Mouse (Mus musculus): ENCODE measurements around the gene Eva1b. TPM values are rescaled to one million over a fixed set of nuclear protein-coding genes. Genes with fewer than 3 reads are reported as not detected.
A peak's percentile ranks its signal among the peaks of the same experiment; 100 is the strongest.
"Not testable (repeated sequence)": the region's sequence is repeated elsewhere in the genome, so short reads cannot be mapped to it uniquely, and the experiment has no call there.

Eva1b gene
- polyA plus RNA-seq, 1 experiment from 2014 or later, result 13.0 TPM

- no peak overlapping the region for H3K4me3 ChIP-seq (ENCODE audit: low read depth, low read length)
- no peak overlapping the region for H3K27ac ChIP-seq (ENCODE audit: low read length)
- no peak overlapping the region for H3K4me2 ChIP-seq (ENCODE audit: low read depth, low read length)
- no peak overlapping the region for H3K9ac ChIP-seq (ENCODE audit: low read depth, low read length)
- WGBS (ENCODE audit: insufficient replicate concordance), result 81% methylated on average over 3 of the region's 3 CpGs
- H3K27me3 ChIP-seq (ENCODE audit: control insufficient read depth, insufficient read depth, low read depth, low read length), result no peaks in the 10 kb centered on the region
- H3K36me3 ChIP-seq (ENCODE audit: control insufficient read depth, insufficient read depth), result peaks cover 45% of the 10 kb centered on the region
- H3K4me1 ChIP-seq (ENCODE audit: control insufficient read depth, low read depth, low read length), result peaks cover 16% of the 10 kb centered on the region
- ATAC-seq (ENCODE audit: low read depth), result no peak
- no peaks in the 10 kb centered on the region for H3K9me3 ChIP-seq (replicated peaks; ENCODE audit: control insufficient read depth, low read length)
Measured at GRCm38 (mm10) chr4:126166084-126166483, 18.5 kb downstream of the Eva1b start.

DNA sequence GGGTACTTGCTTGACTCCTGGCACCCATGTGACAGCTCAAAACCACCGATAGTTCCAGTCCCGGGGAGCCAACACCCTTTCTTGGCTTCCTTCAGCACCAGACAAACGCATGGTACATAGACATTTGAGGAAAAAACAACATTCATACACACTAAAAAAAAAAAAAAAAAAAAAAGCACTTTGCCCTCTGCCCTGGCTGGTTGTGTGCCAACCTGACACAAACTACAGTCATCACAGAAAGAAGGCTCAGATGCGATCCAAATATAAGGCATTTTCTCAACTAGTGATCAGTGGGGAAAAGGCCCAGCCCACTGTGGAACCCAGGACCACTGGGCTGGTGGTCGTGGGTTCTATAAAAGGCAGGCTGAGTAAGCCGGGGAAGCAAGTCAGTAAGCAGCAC is 21.3 kb downstream of the Eva1b start:
- peaks cover under 1% of the 10 kb centered on the region for H3K4me1 ChIP-seq (ENCODE audit: control insufficient read depth, low read depth, low read length)
- no peak overlapping the region for H3K9ac ChIP-seq (ENCODE audit: low read depth, low read length)
- 75% methylated on average over 6 of the region's 6 CpGs for WGBS (ENCODE audit: insufficient replicate concordance)
- no peak overlapping the region for H3K4me2 ChIP-seq (ENCODE audit: low read depth, low read length)
- H3K36me3 ChIP-seq (ENCODE audit: control insufficient read depth, insufficient read depth), result peaks cover 69% of the 10 kb centered on the region
- no peak overlapping the region for H3K4me3 ChIP-seq (ENCODE audit: low read depth, low read length)
- no peak overlapping the region for H3K27ac ChIP-seq (ENCODE audit: low read length)
- no peaks in the 10 kb centered on the region for H3K9me3 ChIP-seq (replicated peaks; ENCODE audit: control insufficient read depth, low read length)
- no peaks in the 10 kb centered on the region for H3K27me3 ChIP-seq (ENCODE audit: control insufficient read depth, insufficient read depth, low read depth, low read length)
- ATAC-seq (ENCODE audit: low read depth), result no peak

DNA sequence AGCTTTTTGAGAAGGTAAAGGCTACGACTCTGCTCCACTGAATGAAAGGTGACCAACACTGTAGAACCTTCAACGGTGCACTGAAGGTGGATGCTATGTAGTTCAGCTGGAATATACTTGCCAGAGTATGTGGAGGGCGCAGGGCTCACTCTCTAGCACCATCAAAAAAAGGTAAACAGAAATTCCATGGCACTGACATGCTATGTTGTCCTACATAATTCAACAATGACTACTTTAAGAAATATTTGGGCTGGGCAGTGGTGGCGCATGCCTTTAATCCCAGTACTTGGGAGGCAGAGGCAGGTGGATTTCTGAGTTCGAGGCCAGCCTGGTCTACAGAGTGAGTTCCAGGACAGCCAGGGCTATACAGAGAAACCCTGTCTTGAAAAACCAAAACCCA is 23.2 kb downstream of the Eva1b start:
- not testable (repeated sequence) for ATAC-seq (ENCODE audit: low read depth); H3K9ac ChIP-seq (ENCODE audit: low read depth, low read length); H3K4me2 ChIP-seq (ENCODE audit: low read depth, low read length); H3K27ac ChIP-seq (ENCODE audit: low read length); H3K27me3 ChIP-seq (ENCODE audit: control insufficient read depth, insufficient read depth, low read depth, low read length); H3K4me1 ChIP-seq (ENCODE audit: control insufficient read depth, low read depth, low read length); H3K4me3 ChIP-seq (ENCODE audit: low read depth, low read length); H3K9me3 ChIP-seq (replicated peaks; ENCODE audit: control insufficient read depth, low read length)
- WGBS (ENCODE audit: insufficient replicate concordance), result 91% methylated on average over 5 of the region's 5 CpGs
- peaks cover 85% of the 10 kb centered on the region for H3K36me3 ChIP-seq (ENCODE audit: control insufficient read depth, insufficient read depth)

DNA sequence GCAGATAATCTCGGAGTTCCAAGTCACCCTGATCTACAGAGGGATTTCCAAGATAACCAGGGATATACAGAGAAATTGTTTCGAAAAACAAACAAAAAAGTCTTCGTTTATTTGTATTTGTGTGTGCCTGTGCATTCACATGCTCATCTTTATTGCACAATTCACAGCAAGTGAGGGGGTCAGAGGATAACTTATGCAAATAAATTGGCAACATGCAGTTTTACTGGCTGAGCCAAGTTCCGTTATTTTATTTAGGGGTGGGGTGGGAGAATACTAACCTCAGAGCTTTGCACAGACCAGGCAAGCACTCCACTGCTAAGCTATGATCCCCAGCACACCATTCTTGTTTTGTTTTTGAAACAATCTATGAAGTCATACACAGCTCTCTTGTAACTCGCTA is 26.3 kb downstream of the Eva1b start:
- 79% methylated on average over 5 of the region's 5 CpGs for WGBS (ENCODE audit: insufficient replicate concordance)
- no peaks in the 10 kb centered on the region for H3K9me3 ChIP-seq (replicated peaks; ENCODE audit: control insufficient read depth, low read length)
- no peaks in the 10 kb centered on the region for H3K27me3 ChIP-seq (ENCODE audit: control insufficient read depth, insufficient read depth, low read depth, low read length)
- H3K4me2 ChIP-seq (ENCODE audit: low read depth, low read length), result no peak overlapping the region
- ATAC-seq (ENCODE audit: low read depth), result peak; percentile 37
- no peak overlapping the region for H3K27ac ChIP-seq (ENCODE audit: low read length)
- H3K4me1 ChIP-seq (ENCODE audit: control insufficient read depth, low read depth, low read length), result no peaks in the 10 kb centered on the region; the same call in 1 of the 2 replicates
- peaks cover 83% of the 10 kb centered on the region for H3K36me3 ChIP-seq (ENCODE audit: control insufficient read depth, insufficient read depth)
- H3K9ac ChIP-seq (ENCODE audit: low read depth, low read length), result no peak overlapping the region
- H3K4me3 ChIP-seq (ENCODE audit: low read depth, low read length), result no peak overlapping the region

DNA sequence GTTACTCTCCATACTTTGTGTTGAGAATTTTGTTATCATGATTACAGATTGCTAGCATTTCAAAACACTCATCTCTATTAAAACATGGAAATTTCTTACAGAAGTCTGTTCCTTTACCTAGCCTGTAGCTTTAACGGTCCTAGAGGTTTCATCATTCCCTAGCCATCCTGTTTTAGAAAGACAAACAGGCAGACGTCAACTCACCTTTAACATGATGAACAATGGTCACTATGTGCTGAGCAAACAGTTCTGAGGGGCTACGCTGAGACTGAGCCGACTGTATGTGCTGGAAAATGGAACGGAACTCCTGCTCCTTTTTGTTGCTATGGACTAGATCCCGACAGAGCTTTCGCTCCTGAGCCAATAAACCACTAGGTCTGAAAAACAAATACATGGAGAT is 28.4 kb downstream of the Eva1b start:
- H3K36me3 ChIP-seq (ENCODE audit: control insufficient read depth, insufficient read depth), result peaks cover 78% of the 10 kb centered on the region
- 79% methylated on average over 7 of the region's 7 CpGs for WGBS (ENCODE audit: insufficient replicate concordance)
- H3K4me3 ChIP-seq (ENCODE audit: low read depth, low read length); H3K4me2 ChIP-seq (ENCODE audit: low read depth, low read length); H3K27ac ChIP-seq (ENCODE audit: low read length); H3K9ac ChIP-seq (ENCODE audit: low read depth, low read length); H3K4me1 ChIP-seq (ENCODE audit: control insufficient read depth, low read depth, low read length); H3K9me3 ChIP-seq (replicated peaks; ENCODE audit: control insufficient read depth, low read length); H3K27me3 ChIP-seq (ENCODE audit: control insufficient read depth, insufficient read depth, low read depth, low read length): not testable (repeated sequence)
- ATAC-seq (ENCODE audit: low read depth), result peak; percentile 64

DNA sequence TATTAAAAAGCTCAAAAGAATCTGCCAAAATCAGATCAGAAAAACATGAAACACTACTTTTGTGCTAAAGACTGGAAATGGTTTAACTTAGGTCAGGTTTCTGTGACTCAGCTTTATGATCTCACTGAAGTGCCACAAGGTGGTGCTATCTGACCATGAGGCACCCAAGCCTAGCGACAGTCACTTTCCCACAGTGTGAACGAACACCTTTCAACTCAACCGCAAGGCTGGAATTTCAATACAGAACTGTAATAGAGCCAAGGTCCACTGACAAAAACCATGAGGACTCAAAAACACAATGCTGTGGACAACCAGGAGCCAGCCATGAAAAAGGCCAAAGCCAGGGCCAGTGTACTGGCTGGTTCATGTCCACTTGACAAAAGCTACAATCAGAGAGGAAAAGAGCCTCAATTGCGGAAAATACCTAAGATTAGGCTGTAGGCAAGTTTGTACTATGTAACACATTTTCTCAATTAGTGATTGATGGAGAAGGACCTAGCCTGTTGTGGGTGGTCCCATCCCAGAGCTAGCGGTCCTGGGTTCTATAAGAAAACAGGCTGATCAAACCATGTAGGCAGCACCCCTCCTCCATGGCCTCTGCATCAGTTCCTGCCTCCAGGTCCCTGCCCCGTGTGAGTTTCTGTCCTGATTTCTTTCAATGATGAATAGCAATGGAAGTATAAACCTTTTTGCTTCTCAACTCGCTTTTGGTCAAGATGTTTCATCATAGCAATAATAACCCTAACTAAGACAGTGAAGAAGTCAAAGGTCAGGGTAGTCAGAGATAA is 33.8 kb downstream of the Eva1b start:
- Histone ChIP-seq H3K4me3 (ENCODE audit: low read depth, low read length) (no peak overlapping the region), H3K9ac (ENCODE audit: low read depth, low read length) (no peak overlapping the region), H3K9me3 (replicated peaks; ENCODE audit: control insufficient read depth, low read length) (no peaks in the 10 kb centered on the region), H3K4me1 (ENCODE audit: control insufficient read depth, low read depth, low read length) (no peaks in the 10 kb centered on the region; the same call in 1 of the 2 replicates), H3K27ac (ENCODE audit: low read length) (no peak overlapping the region), H3K4me2 (ENCODE audit: low read depth, low read length) (no peak overlapping the region), H3K27me3 (ENCODE audit: control insufficient read depth, insufficient read depth, low read depth, low read length) (no peaks in the 10 kb centered on the region), H3K36me3 (ENCODE audit: control insufficient read depth, insufficient read depth) (peaks cover 46% of the 10 kb centered on the region)
- peak; percentile 58; the same call in 1 of the 2 replicates for ATAC-seq (ENCODE audit: low read depth)
- 61% methylated on average over 7 of the region's 7 CpGs for WGBS (ENCODE audit: insufficient replicate concordance)

GRCm38 (mm10) chr4:126183034-126183433 is 35.5 kb downstream of the Eva1b start:
- Histone ChIP-seq H3K27ac (ENCODE audit: low read length) (no peak overlapping the region), H3K9ac (ENCODE audit: low read depth, low read length) (no peak overlapping the region), H3K27me3 (ENCODE audit: control insufficient read depth, insufficient read depth, low read depth, low read length) (no peaks in the 10 kb centered on the region), H3K9me3 (replicated peaks; ENCODE audit: control insufficient read depth, low read length) (no peaks in the 10 kb centered on the region), H3K36me3 (ENCODE audit: control insufficient read depth, insufficient read depth) (peaks cover 33% of the 10 kb centered on the region), H3K4me1 (ENCODE audit: control insufficient read depth, low read depth, low read length) (no peaks in the 10 kb centered on the region; the same call in 1 of the 2 replicates), H3K4me2 (ENCODE audit: low read depth, low read length) (no peak overlapping the region), H3K4me3 (ENCODE audit: low read depth, low read length) (no peak overlapping the region)
- peak; percentile 32; the same call in 1 of the 2 replicates for ATAC-seq (ENCODE audit: low read depth)
- 78% methylated on average over 5 of the region's 5 CpGs for WGBS (ENCODE audit: insufficient replicate concordance)

DNA sequence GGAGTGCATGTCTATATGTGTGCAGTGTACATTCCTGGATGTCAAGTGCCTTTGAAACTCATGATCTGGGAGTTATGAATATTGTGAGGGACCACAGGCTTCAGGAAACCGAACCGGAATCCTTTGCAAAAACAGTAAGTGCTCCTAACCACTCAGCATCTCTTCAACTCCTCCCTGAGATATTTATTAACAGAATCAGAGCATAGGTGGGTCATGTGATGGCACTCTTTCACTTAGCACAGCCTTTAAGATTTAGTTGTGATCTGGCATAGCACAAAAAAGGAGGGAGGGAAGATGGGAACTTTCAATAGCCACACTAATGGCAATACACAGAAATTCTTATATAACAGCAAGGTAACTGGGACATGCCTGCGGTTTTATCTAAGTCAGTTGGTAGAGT is 39.6 kb downstream of the Eva1b start:
- Histone ChIP-seq H3K36me3 (ENCODE audit: control insufficient read depth, insufficient read depth) (peaks cover 31% of the 10 kb centered on the region), H3K27ac (ENCODE audit: low read length) (no peak overlapping the region), H3K27me3 (ENCODE audit: control insufficient read depth, insufficient read depth, low read depth, low read length) (no peaks in the 10 kb centered on the region), H3K4me3 (ENCODE audit: low read depth, low read length) (no peak overlapping the region), H3K4me1 (ENCODE audit: control insufficient read depth, low read depth, low read length) (no peaks in the 10 kb centered on the region; the same call in 1 of the 2 replicates), H3K9me3 (replicated peaks; ENCODE audit: control insufficient read depth, low read length) (no peaks in the 10 kb centered on the region), H3K4me2 (ENCODE audit: low read depth, low read length) (no peak overlapping the region), H3K9ac (ENCODE audit: low read depth, low read length) (no peak overlapping the region)
- 94% methylated on average over 3 of the region's 3 CpGs for WGBS (ENCODE audit: insufficient replicate concordance)
- ATAC-seq (ENCODE audit: low read depth), result no peak

- no peak for ATAC-seq (ENCODE audit: low read depth)
- 92% methylated on average over 2 of the region's 2 CpGs for whole genome bisulfite sequencing (ENCODE audit: insufficient replicate concordance)
- no peaks in the 10 kb centered on the region for H3K27me3 ChIP-seq (ENCODE audit: control insufficient read depth, insufficient read depth, low read depth, low read length)
- H3K4me3 ChIP-seq (ENCODE audit: low read depth, low read length), result no peak overlapping the region
- no peak overlapping the region for H3K27ac ChIP-seq (ENCODE audit: low read length)
- no peaks in the 10 kb centered on the region for H3K9me3 ChIP-seq (replicated peaks; ENCODE audit: control insufficient read depth, low read length)
- H3K4me1 ChIP-seq (ENCODE audit: control insufficient read depth, low read depth, low read length), result no peaks in the 10 kb centered on the region
- H3K9ac ChIP-seq (ENCODE audit: low read depth, low read length), result no peak overlapping the region
- H3K36me3 ChIP-seq (ENCODE audit: control insufficient read depth, insufficient read depth), result peaks cover 38% of the 10 kb centered on the region
- no peak overlapping the region for H3K4me2 ChIP-seq (ENCODE audit: low read depth, low read length)
Measured at GRCm38 (mm10) chr4:126190636-126191035, 43.1 kb downstream of the Eva1b start.

All from liver, embryonic 16.5 days (tissue).